Mouse (Mus musculus): ENCODE measurements around the gene Ppp4r4. TPM values are rescaled to one million over a fixed set of nuclear protein-coding genes. Genes with fewer than 3 reads are reported as not detected.
"Not testable (repeated sequence)": the region's sequence is repeated elsewhere in the genome, so short reads cannot be mapped to it uniquely, and the experiment has no call there.

Gene Ppp4r4
- polyA plus RNA-seq, 1 experiment from 2014 or later = 3.2 TPM

DNA sequence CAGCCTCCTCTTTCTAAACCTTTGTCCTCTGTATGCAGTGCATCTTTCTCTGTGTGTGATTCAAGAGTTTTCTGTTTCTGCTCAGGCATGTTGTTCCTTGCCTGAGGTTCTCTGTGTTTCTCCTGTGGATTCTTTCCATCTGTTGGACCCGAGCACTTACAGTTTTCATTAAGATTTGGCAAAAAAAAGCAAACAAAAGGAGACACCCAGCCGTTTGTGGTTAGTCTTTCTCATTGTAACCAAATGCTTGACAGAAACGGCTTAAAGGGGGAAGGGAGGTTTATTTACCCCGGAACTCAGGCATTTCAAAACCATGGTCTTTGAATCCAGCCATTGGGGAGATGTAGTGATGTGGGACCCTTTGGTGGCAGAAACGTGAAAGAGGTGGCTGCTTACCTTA is 112.5 kb downstream of the Ppp4r4 start:
- Histone ChIP-seq H3K4me1 (no peaks in the 10 kb centered on the region), H3K4me3 (replicated peaks) (no peak overlapping the region), H3K36me3 (no peaks in the 10 kb centered on the region), H3K27me3 (replicated peaks) (no peaks in the 10 kb centered on the region), H3K4me2 (no peak overlapping the region), H3K9ac (replicated peaks) (no peak overlapping the region), H3K9me3 (replicated peaks) (no peaks in the 10 kb centered on the region), H3K27ac (replicated peaks) (no peak overlapping the region)
- WGBS = 45% methylated on average over 5 of the region's 5 CpGs
- no peak for ATAC-seq (ENCODE audit: low FRiP score)

GRCm38 (mm10) chr12:103646314-103646713 is 114.2 kb downstream of the Ppp4r4 start:
- H3K4me2 ChIP-seq = no peak overlapping the region
- no peak for ATAC-seq (ENCODE audit: low FRiP score)
- no peaks in the 10 kb centered on the region for H3K4me1 ChIP-seq
- H3K9ac ChIP-seq (replicated peaks) = no peak overlapping the region
- no peaks in the 10 kb centered on the region for H3K27me3 ChIP-seq (replicated peaks)
- no peaks in the 10 kb centered on the region for H3K36me3 ChIP-seq
- WGBS = 87% methylated on average over 2 of the region's 2 CpGs
- no peaks in the 10 kb centered on the region for H3K9me3 ChIP-seq (replicated peaks)
- H3K4me3 ChIP-seq (replicated peaks) = no peak overlapping the region
- H3K27ac ChIP-seq (replicated peaks) = no peak overlapping the region

GRCm38 (mm10) chr12:103653836-103654235 is 121.8 kb downstream of the Ppp4r4 start:
- Histone ChIP-seq H3K27ac (replicated peaks) (no peak overlapping the region), H3K9ac (replicated peaks) (no peak overlapping the region), H3K9me3 (replicated peaks) (no peaks in the 10 kb centered on the region), H3K4me1 (no peaks in the 10 kb centered on the region), H3K36me3 (no peaks in the 10 kb centered on the region), H3K27me3 (replicated peaks) (no peaks in the 10 kb centered on the region), H3K4me2 (no peak overlapping the region), H3K4me3 (replicated peaks) (no peak overlapping the region)
- 97% methylated on average over 2 of the region's 2 CpGs for WGBS
- ATAC-seq (ENCODE audit: low FRiP score) = no peak

GRCm38 (mm10) chr12:103655123-103656044 is 123.3 kb downstream of the Ppp4r4 start:
- H3K9ac ChIP-seq (replicated peaks) = no peak overlapping the region
- no peak for ATAC-seq (ENCODE audit: low FRiP score)
- no peaks in the 10 kb centered on the region for H3K9me3 ChIP-seq (replicated peaks)
- no peaks in the 10 kb centered on the region for H3K36me3 ChIP-seq
- no peak overlapping the region for H3K4me2 ChIP-seq
- no peak overlapping the region for H3K4me3 ChIP-seq (replicated peaks)
- no peaks in the 10 kb centered on the region for H3K27me3 ChIP-seq (replicated peaks)
- H3K4me1 ChIP-seq = no peaks in the 10 kb centered on the region
- WGBS = 83% methylated on average over 7 of the region's 7 CpGs
- no peak overlapping the region for H3K27ac ChIP-seq (replicated peaks)

DNA sequence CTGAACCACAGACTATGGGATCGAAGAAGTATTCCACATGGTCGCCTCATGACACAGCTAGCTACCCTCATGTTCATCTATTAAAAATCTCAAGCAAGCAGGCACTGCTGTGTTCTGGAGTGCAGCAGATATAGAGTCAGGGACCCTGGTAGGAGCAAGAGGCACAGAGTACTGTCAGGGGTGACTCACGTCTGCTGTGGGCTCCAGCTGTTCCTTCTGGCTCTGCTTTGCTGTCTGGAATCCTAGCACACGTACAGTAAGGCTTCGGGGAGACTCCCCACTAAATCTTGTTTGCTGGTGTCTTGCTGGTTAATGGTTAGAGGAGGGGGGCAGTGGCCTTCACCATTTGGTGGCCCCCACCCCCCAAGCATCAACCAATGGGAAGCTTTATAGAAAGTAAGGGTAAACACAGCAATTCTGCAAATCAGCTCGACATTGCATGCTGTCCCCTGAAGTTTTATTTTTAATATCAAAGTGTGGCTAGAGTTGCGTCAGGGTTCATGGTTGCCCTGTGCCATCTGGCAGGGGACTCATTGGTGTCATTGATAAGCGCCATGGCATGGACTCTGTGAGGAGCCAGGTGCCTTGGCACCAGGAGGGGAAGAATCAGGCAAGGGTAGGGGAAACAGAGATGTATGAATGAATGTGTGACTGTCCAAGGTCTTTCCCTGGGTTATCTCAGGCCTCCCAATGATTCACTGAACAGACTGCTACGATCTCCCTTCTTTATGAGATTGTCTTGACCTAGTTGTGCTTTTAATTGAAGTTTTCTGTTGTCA is 125.0 kb downstream of the Ppp4r4 start, which contains the start of gene Serpina6:
Serpina6 (minus strand) TSS at position 365 of the 779 bp plus-strand sequence.
- Histone ChIP-seq H3K9ac (replicated peaks) (no peak within 1 kb of the TSS), H3K27ac (replicated peaks) (no peak within 1 kb of the TSS), H3K36me3 (no peaks in the 10 kb centered on the region), H3K27me3 (replicated peaks) (no peaks in the 10 kb centered on the region), H3K4me3 (replicated peaks) (no peak within 1 kb of the TSS), H3K4me2 (no peak within 1 kb of the TSS), H3K9me3 (replicated peaks) (no peaks in the 10 kb centered on the region), H3K4me1 (no peaks in the 10 kb centered on the region)
- no peak for ATAC-seq (ENCODE audit: low FRiP score)
- WGBS = 84% methylated on average over 9 of the region's 9 CpGs

- Histone ChIP-seq H3K27ac (replicated peaks) (no peak overlapping the region), H3K9me3 (replicated peaks) (no peaks in the 10 kb centered on the region), H3K27me3 (replicated peaks) (no peaks in the 10 kb centered on the region), H3K36me3 (no peaks in the 10 kb centered on the region), H3K9ac (replicated peaks) (no peak overlapping the region), H3K4me3 (replicated peaks) (no peak overlapping the region), H3K4me2 (no peak overlapping the region), H3K4me1 (no peaks in the 10 kb centered on the region)
- WGBS = 85% methylated on average over 10 of the region's 10 CpGs
- no peak for ATAC-seq (ENCODE audit: low FRiP score)
Measured at GRCm38 (mm10) chr12:103657991-103658390, 125.9 kb downstream of the Ppp4r4 start.

- WGBS = 89% methylated on average over 2 of the region's 2 CpGs
- Histone ChIP-seq H3K27ac (replicated peaks) (no peak overlapping the region), H3K27me3 (replicated peaks) (no peaks in the 10 kb centered on the region), H3K4me1 (no peaks in the 10 kb centered on the region), H3K36me3 (no peaks in the 10 kb centered on the region), H3K9me3 (replicated peaks) (no peaks in the 10 kb centered on the region), H3K9ac (replicated peaks) (no peak overlapping the region), H3K4me2 (no peak overlapping the region), H3K4me3 (replicated peaks) (no peak overlapping the region)
- ATAC-seq (ENCODE audit: low FRiP score) = no peak
Measured at GRCm38 (mm10) chr12:103659171-103659570, 127.1 kb downstream of the Ppp4r4 start.

GRCm38 (mm10) chr12:103660076-103660475 is 128.0 kb downstream of the Ppp4r4 start:
- H3K36me3 ChIP-seq = no peaks in the 10 kb centered on the region
- no peak overlapping the region for H3K9ac ChIP-seq (replicated peaks)
- no peaks in the 10 kb centered on the region for H3K9me3 ChIP-seq (replicated peaks)
- ATAC-seq (ENCODE audit: low FRiP score) = no peak
- 88% methylated on average over 5 of the region's 5 CpGs for WGBS
- no peaks in the 10 kb centered on the region for H3K4me1 ChIP-seq
- no peak overlapping the region for H3K4me3 ChIP-seq (replicated peaks)
- no peak overlapping the region for H3K4me2 ChIP-seq
- no peaks in the 10 kb centered on the region for H3K27me3 ChIP-seq (replicated peaks)
- H3K27ac ChIP-seq (replicated peaks) = no peak overlapping the region

DNA sequence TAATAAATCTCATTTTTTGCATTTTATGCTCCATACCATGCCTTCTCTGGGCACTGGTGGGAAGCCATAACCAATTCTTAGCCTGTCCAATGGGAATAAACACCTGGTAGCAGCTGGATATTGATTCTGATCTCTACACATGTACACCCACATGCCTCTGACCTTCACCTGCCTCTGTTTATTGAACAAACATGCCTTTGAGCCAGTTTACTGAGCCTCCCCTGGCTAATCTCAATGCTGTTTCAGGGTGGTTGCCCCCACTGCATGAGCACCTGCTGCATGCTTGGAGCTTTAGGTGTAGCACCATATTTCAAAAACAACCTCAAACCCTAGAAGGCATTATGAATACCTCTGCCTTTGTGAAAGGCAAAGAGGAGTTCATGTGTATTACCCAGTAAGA is 130.0 kb downstream of the Ppp4r4 start:
- ATAC-seq (ENCODE audit: low FRiP score); H3K9ac ChIP-seq (replicated peaks); H3K4me1 ChIP-seq; H3K4me3 ChIP-seq (replicated peaks); H3K27ac ChIP-seq (replicated peaks); H3K27me3 ChIP-seq (replicated peaks); H3K4me2 ChIP-seq; H3K9me3 ChIP-seq (replicated peaks); H3K36me3 ChIP-seq: not testable (repeated sequence)

Other genes starting within 250 kb of the Ppp4r4 start
- gene Fam181a, start 221.3 kb upstream of the Ppp4r4 start, polyA plus RNA-seq (2015; fragmentation: Nextera tagmentation; extraction: Ambion mirVana) = 4.9 and 6.9 TPM in 2 replicates
- gene Asb2, start 176.3 kb upstream of the Ppp4r4 start, polyA plus RNA-seq (2015; fragmentation: Nextera tagmentation; extraction: Ambion mirVana) = 2.1 and 3.3 TPM in 2 replicates
- 20.3 and 23.1 TPM in 2 replicates for gene Otub2, start 143.6 kb upstream of the Ppp4r4 start, polyA plus RNA-seq (2015; fragmentation: Nextera tagmentation; extraction: Ambion mirVana)
- gene 9330161L09Rik, start 124.5 kb upstream of the Ppp4r4 start, polyA plus RNA-seq (2015; fragmentation: Nextera tagmentation; extraction: Ambion mirVana) = 0.36 and 1.1 TPM in 2 replicates
- 176 and 181 TPM in 2 replicates for gene Ddx24, start 106.5 kb upstream of the Ppp4r4 start, polyA plus RNA-seq (2015; fragmentation: Nextera tagmentation; extraction: Ambion mirVana)
- gene Ifi27, start 98.1 kb upstream of the Ppp4r4 start, polyA plus RNA-seq (2015; fragmentation: Nextera tagmentation; extraction: Ambion mirVana) = 14.6 and 30.5 TPM in 2 replicates
- gene Ifi27l2a, start 88.6 kb upstream of the Ppp4r4 start, polyA plus RNA-seq (2015; fragmentation: Nextera tagmentation; extraction: Ambion mirVana) = 7.5 and 16.4 TPM in 2 replicates
- gene Ifi27l2b, start 75.1 kb upstream of the Ppp4r4 start, polyA plus RNA-seq (2015; fragmentation: Nextera tagmentation; extraction: Ambion mirVana) = 0.88 TPM in 1 of 2 replicates, not detected in the other
- gene Serpina10, start 99.2 kb downstream of the Ppp4r4 start, polyA plus RNA-seq (2015; fragmentation: Nextera tagmentation; extraction: Ambion mirVana) = 0.04 and 0.24 TPM in 2 replicates
- gene Serpina6, start 124.9 kb downstream of the Ppp4r4 start, polyA plus RNA-seq (2015; fragmentation: Nextera tagmentation; extraction: Ambion mirVana) = 0.42 and 3.6 TPM in 2 replicates
- 0.09 TPM in 1 of 2 replicates, not detected in the other for gene Serpina16, start 143.9 kb downstream of the Ppp4r4 start, polyA plus RNA-seq (2015; fragmentation: Nextera tagmentation; extraction: Ambion mirVana)
- not detected in 2 replicates for gene Serpina1f, start 163.2 kb downstream of the Ppp4r4 start, polyA plus RNA-seq (2015; fragmentation: Nextera tagmentation; extraction: Ambion mirVana)
- gene Serpina1d, start 241.3 kb downstream of the Ppp4r4 start, polyA plus RNA-seq (2015; fragmentation: Nextera tagmentation; extraction: Ambion mirVana) = 0.15 and 0.68 TPM in 2 replicates